Mouse (Mus musculus) embryo, embryonic 10 days (tissue): Measurements from ENCODE around the gene Serpina3g.
"Not testable (repeated sequence)": the region's sequence is repeated elsewhere in the genome, so short reads cannot be mapped to it uniquely, and the experiment has no call there.

ENCODE experiments used
- DNase-seq: peaks from one replicate; pipeline ENCODE4 v3.0.0-alpha.2; 2015; ENCODE audit warnings: low spot score

The Serpina3g gene

GRCm38 (mm10) chr12:104235915-104236314, at the start of gene Serpina3g:
TSS of gene Serpina3g (plus strand) at chr12:104236245.
- no peak for DNase-seq

DNA sequence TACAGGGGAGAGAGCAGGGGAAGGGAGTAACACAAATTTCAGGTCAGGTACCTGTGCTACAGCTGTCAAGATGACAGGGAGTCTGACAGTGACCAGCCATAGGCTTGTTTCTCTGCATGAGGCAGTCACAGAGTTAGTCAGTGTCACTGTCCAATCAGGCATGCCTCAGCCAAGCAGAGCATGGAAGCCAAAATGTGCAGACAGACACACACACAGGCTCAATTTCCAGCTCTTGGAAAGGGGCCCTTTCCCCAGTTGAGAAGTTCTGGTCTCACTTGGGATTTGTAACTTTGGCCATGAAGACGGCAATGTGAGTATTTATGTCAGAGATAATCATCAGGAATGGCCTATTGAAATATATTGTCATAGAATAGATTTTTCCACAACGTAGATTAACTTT, 46.8 kb upstream of the Serpina3g start:
- no peak for DNase-seq

GRCm38 (mm10) chr12:104190852-104191251, 45.2 kb upstream of the Serpina3g start:
- no peak for DNase-seq

DNA sequence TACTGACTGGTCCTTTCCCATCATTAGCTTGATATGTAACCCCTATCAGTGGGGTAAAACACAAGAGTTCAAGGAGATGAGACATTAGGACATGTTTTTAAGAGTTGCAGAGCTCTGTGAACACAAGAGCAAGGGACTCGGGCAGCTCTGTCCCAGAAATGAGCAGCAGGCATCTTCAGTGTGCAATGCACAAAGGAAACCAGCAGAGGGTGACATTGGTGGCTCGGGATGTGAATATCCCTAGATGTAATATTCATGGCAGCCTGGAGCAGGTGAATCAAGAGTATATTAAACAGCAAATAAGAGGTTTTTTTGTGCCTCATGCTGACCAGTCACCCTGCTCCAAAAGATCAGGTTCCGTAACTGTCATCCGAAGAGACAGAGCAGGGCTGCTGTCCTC, 26.9 kb upstream of the Serpina3g start:
- peak; percentile 22 for DNase-seq

DNA sequence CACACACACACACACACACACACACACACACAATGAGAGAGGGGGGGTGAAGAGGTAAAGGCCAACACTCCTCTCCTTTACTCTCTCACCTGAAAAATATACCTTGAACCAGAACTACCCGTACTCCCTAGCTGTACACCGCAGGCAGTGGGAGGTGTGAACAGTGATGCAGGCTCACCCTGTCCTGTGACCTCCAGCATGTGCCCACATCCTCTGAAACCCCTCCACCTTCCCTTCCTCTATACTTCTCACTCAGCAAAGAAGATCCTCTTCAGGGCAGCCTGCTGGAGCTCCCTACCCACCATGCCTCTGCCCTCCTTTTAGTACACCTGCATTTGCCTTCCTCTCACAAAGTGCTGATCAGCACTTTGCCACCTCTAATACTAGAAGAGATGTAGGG, 26.2 kb upstream of the Serpina3g start:
- no peak for DNase-seq

- DNase-seq = peak; percentile 14
Observed at GRCm38 (mm10) chr12:104213689-104214444, 22.2 kb upstream of the Serpina3g start.

GRCm38 (mm10) chr12:104214445-104214753, 21.6 kb upstream of the Serpina3g start, which contains the start of gene Serpina3f:
TSS of gene Serpina3f (plus strand) at chr12:104214544.
- DNase-seq = no peak

GRCm38 (mm10) chr12:104215249-104215648, 20.8 kb upstream of the Serpina3g start:
- DNase-seq = no peak

DNA sequence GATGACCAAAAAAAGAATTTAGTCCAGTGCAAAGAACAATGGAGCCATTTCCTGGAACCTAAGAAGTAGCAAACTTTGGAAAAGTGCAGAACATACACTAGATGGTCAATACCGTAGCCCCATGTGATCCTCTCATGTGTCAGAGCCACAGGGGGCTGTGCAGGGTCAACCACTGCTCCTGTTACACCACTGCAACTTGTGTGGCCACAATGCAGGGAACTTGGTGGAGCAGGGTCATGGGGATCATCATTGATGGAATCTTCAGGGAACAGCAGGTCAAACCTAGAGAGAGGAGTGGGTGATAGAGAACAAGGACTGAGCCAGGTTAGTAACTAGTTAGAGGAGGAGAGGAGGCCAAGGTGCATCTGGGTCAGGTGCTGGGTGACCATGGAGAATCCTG, 14.4 kb upstream of the Serpina3g start:
- no peak for DNase-seq

- DNase-seq = no peak
Observed at GRCm38 (mm10) chr12:104223690-104224089, 12.4 kb upstream of the Serpina3g start.

DNA sequence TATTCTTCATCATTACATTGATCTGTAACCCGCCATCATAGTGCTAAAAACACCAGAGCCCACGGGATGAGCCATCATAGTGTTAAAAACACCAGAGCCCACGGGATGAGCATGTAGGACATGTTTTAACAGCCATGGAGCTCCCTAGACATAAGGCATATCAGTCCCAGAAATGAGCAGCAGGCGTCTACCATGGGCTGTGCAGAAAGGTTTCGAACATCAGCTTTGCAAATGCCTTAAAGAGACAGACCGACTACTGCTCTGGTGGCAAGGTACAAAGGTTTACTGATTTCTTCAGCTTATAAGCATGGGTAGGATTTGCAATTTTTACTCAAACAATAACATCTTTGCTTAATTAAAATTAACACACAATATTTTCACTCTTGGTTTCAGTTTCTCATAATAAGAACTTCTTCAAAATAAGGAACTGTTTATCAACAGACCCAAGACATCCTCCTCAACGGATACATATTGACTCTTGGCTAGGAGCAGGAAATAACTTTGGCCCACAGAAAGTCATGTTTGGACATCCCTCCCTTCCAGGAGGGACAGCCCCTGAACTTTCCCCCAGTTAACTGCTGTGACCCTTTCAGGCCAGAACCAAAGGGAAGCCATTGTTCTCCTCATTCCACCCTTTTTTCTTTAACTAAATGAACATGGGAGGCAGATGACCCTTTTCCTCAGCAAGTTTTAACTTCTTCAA, 11.3 kb upstream of the Serpina3g start:
- DNase-seq = no peak

DNA sequence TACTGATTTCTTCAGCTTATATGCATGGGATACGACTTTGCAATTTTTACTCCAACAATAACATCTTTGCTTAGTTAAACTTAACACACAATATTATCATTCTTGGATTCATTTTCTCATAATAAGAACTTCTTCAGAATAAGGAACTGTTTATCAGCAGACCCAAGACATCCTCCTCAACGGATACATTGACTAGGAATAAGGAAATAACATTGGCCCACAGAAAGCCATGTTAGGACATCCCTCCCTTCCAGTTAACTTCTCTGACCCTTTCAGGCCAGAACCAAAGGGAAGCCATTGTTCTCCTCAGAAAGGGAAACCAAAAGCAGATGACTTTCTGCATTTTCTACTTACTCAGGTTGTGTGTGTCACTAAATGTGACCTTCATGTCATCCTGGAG, 5.3 kb upstream of the Serpina3g start:
- no peak for DNase-seq

DNA sequence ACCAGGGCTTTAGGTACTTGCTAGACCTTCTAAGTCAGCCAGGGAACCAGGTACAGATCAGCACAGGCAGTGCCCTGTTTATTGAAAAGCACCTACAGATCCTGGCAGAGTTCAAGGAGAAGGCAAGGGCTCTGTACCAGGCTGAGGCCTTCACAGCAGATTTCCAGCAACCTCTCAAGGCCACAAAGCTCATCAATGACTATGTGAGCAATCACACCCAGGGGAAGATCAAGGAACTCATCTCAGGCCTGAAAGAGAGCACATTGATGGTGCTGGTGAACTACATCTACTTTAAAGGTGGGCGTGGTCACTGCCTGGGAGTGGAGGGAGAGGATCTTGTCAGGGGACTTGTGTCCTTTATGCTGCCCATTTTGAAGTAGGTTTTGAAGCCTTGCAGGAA, 2.0 kb downstream of the Serpina3g start:
- not testable (repeated sequence) for DNase-seq

DNA sequence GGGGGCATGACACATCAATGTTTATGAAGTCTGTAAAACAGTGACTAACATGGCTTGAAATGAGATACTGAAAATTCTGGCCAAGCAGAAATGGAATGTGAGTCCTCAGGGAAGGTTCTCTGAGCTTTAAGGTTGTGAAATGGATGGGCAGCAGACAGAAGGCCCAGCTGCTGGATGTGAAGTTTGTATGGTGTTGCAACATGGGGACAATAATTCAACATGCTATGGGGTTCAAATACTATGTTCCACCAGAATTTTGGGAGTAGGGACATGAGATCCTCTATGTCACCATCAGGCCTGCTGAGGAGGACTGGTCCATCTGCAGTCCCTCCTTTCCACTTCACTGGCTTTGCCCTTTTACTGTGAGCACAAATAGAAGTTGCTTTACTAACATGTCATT, 7.3 kb downstream of the Serpina3g start:
- no peak for DNase-seq

DNA sequence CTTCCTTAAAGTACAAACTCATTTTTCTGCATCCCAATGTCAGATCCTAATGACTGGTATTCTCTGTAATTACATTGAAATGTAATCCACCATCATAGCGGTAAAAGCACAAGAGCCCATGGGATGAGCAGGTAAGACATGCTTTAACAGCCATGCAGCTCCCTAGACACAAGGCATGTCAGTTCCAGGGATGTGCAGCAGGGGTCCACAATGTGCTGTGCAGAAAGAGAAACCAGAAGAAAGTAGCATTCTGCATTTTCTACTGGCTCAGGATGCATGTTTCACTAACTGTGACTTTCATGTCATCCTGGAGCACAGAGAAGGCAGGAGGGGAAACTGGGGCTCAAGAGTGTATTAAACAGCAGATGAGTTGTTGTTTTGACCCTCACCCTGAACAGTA, 9.0 kb downstream of the Serpina3g start:
- DNase-seq = no peak

DNA sequence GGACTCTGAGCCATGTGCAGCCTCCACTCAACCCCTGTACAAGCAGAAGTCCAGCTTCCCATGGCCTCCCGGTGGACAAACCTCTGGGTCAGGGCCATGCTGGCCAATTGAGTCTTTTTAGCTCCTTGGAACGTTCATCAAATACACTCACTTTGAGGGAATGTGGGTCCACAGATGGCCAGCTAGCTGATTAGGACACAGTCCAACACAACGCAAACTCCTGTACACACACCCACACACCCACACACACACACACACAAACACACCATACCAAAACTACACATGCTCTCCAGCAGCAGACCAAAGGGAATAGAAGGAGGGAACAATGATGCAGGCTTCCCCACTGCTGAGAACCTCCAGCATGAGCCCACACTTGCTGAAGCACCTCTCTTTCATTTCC, 9.6 kb downstream of the Serpina3g start:
- no peak for DNase-seq

- DNase-seq = peak; percentile 33
Observed at GRCm38 (mm10) chr12:104247553-104248002, 11.5 kb downstream of the Serpina3g start.

GRCm38 (mm10) chr12:104248231-104248630, 12.2 kb downstream of the Serpina3g start:
- no peak for DNase-seq

DNA sequence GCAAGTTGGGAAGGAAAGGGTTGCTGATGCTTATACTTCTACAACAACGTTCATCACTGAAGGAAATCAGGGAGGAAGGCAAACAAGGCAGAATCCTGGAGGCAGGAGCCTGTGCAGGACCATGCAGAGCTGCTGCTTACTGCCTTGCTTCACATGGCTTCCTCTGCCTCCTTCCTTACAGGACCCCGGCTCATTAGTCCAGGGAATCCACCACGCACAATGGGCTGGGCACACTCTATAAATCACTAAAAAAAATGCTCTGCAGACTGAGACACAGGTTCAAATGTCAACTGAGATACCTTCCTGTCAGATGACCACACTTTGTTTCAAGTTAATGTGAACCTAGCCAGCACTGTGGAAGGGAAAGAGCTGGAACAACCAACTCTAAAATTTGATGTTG, 25.0 kb downstream of the Serpina3g start:
- DNase-seq = no peak

DNA sequence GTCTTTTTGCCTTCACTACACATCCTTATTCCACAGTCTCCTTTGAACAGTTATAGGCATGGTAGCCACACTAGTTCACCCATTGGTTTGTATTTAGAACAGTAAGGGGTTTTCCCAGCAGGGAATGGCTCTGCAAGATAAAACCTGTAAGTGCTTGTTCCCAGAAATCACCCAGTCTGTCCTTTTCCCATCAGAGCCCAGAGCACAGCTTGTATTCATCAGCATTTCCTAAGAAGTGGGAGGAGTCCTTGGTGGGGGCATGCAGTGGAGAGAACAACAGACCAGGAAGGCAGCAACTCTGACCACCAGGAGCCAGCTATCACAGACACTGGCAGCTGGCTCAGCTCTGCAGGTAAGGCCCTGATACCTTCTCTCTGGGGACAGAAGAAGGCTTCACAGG, 26.8 kb downstream of the Serpina3g start, which contains the start of gene Serpina3i:
Gene Serpina3i, plus strand, starts transcription at position 260 of the 400 bp plus-strand sequence.
- peak; percentile 21 for DNase-seq

DNA sequence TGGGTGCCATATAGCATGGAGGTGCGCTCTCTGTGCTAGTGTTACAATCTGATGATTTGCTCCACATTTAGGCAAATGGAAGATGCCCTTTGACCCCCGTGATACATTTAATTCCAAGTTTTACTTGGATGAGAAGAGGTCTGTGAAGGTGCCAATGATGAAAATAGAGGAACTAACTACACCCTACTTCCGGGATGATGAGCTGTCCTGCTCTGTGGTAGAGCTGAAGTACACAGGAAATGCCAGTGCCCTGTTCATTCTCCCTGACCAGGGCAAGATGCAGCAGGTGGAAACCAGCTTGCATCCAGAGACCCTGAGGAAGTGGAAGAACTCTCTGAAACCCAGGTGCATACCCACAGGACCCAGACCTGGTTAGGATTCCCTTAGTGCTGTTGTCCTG, 30.3 kb downstream of the Serpina3g start:
- no peak for DNase-seq

DNA sequence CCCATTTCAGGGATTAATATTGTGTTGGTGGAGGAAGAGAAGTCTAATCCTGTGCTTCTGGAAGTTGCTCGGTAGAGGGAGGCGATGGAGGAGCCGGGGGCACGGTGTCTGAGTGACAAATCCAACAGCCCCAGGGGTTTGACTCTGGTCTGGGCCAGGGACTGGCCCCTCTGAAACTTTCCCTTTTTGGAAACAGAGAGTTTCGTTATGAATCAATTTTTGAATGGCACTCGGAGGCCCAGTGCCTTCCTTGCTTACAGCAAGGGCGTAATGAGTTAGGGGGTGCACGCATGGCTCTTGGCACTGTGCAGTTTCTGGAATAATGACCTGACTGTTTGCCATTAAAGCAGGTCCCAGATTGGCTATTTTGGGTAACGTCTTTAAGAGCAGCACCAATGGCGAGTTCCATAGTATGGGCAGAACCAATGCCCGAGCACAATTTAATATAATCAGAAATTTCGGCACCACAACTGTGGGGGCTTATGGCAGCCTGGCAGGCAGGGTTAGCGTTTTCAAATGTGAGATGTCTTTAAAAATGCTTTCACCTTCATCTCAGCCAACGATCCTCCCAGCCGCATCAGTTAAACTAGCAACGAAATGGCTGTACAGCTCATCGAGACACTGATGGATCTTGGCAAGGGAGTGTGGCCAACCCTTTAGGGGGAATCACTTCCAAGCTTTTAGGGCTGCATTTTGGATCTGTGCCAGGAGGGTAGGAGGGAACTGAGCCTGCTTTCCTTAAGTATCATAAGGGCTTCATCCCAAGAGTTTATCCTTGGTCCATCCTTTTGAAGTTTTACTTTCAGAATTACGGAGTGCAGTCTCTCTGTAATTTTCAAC, 42.4 kb downstream of the Serpina3g start:
- no peak for DNase-seq

- DNase-seq = peak; percentile 18
Observed at GRCm38 (mm10) chr12:104279056-104279435, 43.0 kb downstream of the Serpina3g start.
